Mouse (Mus musculus): ENCODE results near the gene Ntf5.
"Not testable (repeated sequence)": the region's sequence is repeated elsewhere in the genome, so short reads cannot be mapped to it uniquely, and the experiment has no call there.

The Ntf5 gene

DNA sequence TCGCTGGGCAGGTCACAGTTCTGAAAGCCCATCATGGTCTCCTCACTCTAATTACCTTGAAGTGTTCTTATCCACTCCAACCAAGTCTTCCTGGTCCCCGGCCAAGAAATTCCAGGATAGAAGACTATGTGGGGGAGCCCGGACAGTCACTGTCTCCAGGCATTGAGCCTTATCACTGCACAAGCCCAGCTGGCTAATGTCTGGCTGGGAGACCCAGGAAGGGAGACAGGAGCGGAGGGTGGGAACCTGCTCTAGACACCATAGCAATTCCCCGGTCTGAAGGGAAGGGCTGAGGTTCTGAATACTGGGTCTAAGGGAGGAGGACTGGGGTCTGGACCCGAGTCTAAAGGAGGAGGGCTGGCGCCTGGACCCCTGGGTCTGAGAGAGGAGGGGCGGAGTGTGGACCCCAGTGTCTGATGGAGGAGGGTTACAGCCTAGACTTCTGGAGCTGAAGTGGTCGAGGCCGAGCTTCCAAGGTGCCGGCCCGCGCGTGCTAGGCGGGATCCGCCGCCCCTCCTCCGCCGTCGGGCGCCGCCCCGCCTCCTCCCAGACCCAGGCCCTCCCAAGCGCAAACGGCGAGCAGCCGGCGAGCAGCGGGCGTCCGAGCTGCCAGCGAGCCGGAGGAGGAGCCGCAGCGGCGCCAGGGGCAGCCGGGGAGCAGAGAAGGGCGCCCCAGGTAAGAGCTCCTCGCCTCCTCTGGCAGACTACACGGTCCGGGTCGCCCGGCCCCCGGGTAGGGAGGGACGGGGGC is at the start of gene Ntf5:
Gene Ntf5 (plus strand): TSS at position 583 of the 751 bp plus-strand sequence.
- no peak for DNase-seq (ENCODE audit: low spot score in 2 of 2)

DNA sequence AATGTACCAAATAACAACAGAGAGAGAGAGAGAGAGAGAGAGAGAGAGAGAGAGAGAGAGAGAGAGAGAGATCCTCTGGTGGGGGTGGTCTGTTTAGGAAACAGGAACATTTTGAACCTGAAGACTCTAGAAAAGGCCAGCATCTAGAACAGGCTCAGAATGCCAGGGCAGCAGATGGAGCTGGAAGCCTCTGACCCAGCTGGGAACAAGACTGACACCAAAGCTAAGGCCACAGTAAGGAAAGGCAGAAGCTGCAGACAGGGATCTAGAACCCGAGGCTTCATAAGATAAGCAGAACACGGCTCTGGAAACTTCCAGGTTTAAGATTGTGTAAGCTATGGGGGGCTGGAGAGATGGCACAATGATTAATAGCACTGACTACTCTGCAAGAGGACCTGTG is 49.5 kb upstream of the Ntf5 start:
- no peak for DNase-seq (ENCODE audit: low spot score in 2 of 2)

DNA sequence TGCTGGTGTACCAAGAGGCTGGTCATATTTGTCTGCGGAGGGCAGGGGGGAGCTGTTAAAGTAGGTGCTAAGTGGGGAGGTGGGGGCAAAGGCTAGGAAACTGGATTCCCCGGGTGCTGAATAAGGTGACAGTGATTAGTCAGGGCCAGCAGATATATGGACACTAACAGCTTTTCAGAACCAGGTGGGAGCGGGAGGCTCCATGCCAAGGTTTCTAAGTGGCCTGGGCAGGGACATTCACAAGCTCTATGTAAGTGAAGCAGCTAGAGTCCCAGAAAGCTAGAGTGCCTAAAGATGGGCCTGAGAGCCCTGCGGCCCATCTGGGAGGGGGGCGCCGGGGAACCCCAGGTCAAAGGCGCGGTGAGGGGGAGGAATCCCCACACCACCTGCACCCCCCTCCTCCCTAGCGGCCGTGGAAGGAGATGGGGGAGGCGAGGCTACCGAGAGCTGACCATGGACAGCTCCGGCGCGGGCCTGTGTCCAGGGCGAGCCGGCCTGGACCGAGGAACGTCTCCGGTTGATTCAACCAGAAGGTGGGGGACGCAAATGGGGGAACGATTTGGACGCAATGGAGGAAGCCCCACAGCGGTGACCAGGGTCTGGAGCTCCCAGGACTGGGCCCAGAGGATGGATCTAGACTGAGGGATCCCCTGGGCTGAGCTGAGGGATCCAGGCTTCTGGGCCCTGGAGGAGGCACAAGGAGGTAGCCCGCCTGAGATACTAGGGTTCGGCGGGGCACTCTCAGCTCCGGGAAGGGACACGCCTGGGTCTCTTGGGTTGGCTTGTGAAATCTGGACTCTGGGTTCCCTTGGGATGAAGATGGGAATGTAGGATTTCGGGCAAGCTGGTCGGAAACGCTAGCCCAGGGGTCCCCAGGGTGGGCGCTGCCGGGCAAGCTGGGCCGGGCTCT is 47.5 kb upstream of the Ntf5 start:
- DNase-seq (ENCODE audit: low spot score in 2 of 2): peak in 1 of 2 experiments; percentile 47

DNA sequence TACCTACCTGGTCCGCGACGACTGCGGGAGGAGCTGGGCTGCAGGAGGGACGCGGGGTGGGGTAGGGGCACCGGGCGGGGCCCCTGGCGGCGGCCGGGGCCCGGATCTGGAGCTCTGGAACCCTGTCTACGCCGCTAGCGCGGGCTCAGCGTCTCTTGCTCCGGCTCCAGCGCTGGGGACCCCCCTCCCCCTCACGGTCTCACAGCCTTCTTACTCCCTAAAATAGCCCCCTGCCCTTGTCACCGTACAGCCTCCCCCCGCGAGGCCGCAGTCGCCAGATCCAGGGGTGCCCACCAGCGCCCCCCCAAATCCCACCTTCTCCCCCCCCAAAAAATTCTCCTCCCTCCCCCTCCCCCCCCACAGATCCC is 46.9 kb upstream of the Ntf5 start, which contains the start of gene Ppfia3:
Gene Ppfia3 (minus strand): TSS at position 368 of the 368 bp plus-strand sequence.
- peak in 1 of 2 experiments; percentile 44 for DNase-seq (ENCODE audit: low spot score in 2 of 2)

DNA sequence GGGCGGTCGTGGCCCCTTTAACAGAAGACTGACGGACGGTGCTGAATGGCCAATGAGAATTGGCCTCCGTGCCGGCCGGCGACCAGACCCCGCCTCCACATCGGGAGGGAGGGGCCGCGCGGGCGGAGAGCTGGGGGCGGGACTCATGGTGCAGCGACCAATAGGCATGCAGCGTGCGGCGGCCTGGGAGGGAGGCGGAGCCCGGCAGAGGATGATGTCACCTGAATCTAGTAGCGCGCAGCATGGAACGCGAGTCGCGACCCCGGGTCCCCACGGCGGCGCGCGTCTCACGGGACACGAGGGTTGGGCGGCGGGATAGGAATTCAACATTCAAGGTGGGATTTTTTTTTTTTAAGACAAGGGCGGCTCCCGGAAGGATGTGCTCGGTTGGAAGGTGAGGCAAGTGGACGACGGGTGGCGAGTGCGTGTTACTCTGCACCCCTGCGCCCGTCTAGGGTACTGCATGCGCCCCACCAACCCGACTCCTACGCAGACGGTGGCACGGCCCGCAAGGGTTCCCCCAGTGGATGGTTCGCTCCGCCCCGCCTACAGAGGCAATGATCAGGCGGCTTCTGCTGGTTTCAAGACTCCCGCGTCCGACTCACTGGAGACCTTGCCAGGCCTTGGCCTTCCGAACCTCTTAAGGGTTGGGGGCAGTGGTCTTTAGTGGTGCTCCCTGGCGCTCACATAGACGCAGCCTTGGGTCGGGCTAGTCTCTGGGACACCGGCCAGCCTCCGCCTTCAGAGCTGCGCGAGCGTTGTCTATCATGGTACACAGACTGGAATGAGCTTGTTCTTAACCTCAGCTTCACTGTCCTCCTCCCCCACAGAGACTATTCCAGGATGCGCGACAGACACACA is 46.2 kb upstream of the Ntf5 start:
- peak; percentile 97 to 98 for DNase-seq (ENCODE audit: low spot score in 2 of 2)

DNA sequence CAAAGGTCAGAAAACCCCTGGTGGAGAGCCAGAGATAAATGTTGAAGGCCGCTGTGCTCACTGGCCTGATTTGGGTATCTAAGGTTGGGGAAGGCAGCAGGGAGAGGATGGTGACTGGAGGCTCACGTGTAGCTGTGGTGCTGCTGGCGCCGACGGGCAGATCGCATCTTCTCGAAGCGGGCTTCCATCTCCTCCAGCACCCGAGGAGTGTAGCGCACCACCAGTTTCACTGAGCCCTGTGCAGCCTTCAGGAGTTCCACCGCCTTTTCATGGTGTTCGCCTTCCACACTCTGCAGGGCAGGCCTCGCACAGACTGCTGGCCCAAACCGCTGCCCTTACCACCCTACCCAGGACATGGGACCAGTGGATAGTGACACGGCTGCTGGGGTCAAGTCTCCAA is 45.3 kb upstream of the Ntf5 start:
- no peak for DNase-seq (ENCODE audit: low spot score in 2 of 2)

DNA sequence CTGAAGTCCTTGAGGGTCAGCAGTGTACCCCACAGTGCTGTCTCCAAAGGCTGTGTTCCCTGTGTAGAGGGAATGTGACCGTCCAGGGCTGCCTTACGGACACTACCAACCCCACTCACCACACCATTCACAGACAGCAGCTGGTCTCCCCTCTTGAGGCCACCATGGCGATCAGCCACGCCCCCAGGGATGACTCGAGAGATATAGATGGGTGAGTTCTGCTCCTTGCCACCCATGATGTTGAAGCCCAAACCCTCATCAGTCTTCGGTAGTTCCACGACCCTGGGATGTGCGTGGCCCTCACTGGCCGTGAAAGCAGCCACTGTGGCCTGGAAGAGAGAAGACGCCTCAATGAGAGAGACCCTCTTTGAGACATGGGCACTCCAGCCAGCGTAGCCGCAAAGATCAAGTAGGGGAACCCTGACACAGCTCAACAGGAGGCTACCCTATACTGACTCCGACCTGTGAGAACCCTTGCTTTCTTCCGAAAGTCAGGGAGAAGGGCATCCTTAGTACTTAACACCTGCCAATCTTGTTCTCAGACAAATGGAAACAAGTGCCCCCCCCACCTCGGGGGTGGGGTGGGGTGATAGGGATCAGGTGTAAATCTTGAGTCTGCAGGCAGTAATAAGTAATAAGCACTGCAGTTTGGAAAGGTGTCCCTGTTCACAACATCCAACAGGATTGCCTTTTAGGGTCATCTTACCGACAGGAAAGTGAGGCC is 44.3 kb upstream of the Ntf5 start:
- DNase-seq (ENCODE audit: low spot score in 2 of 2): peak in 1 of 2 experiments; percentile 24

DNA sequence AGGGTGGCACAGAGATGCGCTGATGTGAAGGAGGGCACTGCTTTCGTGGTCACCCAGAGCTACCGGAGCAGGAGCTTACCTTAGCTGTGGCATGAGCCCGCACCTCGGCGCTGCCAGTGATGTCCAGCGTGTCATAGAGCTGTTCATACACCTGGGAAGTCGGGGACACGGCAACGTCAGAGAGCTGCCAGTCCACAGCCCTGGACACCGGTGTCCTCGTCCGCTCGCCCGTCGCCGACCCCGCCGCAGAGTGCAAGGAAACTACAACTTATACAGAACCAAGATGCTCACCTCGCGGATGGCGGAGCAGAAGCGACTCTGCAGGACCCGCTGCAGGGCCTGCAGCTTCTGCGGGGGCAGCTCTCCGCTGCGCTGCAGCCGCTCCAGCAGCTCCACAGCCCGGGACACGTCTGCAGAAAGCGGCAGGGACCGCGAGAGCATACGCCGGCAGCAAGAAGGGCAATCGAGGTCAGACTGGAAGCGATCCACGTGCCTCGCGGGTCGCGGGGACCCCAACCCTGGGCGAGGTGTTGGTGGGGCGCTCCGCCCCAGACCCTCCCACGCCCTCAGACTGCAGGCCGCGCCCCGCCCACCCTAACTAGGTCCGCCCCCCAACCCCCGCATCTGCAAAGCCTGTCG is 43.5 kb upstream of the Ntf5 start:
- peak in 1 of 2 experiments; percentile 42 for DNase-seq (ENCODE audit: low spot score in 2 of 2)

DNA sequence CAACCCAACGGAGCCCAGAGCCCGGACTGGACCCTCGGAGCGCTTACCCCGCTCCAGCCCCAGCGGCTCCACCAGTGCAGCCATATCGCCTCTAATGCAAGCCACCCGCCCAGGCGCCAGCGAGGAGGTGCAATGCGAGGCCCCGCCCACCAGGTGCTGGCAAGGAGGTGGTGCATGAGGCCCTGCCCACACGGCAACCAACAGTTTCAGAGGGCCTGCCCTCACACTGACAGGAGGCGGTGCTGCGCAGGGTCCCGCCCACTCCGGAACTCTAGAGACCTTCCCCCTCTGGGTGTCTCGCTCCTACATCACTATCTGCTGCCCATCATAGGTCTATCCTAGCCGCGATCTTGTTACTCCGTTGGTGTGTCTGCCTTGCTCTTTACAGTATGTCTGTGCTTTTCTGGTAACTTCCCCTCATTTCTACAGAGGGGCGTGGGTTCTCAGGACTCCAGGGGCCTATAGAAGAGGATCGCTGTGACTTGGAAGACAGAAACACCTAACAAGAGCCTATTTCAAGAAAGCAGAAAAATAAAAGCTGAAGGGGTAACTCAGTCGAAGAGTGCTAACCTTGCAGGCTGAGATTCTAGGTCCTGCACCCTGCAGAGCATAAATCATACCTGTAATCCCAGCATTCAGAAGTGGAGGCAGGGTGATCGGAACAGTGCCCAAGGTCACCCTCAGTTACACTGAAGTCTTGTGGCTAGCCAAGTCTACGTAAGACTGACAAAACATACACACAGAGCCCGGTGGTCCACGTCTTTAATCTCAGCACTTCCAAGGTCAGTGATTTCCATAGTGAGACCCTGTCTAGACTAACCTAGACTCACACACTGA is 42.8 kb upstream of the Ntf5 start, which contains the start of gene Lin7b:
Gene Lin7b (minus strand): TSS at position 109 of the 837 bp plus-strand sequence.
- DNase-seq (ENCODE audit: low spot score in 2 of 2): peak; percentile 89 to 94

DNA sequence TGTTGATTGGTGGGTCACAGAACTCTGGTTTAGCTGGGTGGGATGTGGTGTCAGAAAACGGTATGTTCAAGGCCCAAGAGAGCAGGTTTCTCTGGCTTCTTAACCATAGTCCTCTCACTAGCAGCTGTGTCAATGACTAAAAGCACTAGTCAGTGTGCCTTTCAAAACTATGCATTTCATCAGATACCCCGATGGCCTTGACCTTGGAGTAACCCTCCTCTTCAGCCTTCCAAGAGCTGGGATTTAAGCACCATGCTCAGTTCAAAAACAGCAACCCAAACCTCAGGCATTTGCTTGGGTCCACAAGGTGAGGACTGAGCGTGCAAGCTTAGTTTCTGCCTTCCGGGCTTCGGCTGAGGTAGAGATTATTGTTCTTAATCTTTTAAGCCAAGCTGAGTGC is 41.1 kb upstream of the Ntf5 start:
- no peak for DNase-seq (ENCODE audit: low spot score in 2 of 2)

DNA sequence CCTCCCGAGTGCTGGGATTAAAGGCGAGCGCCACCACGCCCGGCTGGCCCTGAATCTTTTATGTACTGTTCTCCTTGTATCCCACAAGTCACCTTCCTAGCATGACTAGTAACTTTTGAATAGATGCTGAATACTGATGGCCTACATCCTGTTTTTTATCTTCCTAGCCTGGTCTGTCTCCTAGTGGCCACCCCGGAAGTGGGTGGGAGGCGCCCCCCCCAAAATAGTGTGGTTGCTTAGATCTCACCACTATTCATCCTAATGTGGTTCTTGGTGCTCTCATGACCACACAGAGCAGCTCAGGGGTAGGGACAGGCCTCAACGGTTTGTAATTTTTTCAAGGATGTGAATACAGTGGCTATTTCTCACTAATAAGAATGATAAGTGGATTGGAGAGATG is 38.9 kb upstream of the Ntf5 start:
- no peak for DNase-seq (ENCODE audit: low spot score in 2 of 2)

DNA sequence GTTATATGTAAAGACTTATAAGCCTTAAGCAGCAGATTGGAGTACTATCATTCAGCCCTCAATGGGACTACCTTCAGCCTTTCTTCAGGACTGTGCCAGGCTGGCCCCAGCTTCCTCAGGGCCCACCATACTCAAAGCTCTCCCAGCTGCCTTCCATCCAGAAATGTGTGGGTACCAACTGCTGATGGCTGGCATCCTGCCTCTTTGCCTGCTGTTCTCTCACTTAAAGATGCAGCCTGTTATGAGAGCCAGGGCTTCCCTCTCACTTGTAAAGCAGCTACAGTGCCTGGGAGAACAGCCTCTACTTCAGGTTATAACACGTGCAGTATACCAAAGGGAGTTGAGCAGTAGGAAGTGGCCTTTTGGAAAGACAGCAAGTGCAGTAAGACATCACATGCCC is 37.4 kb upstream of the Ntf5 start:
- DNase-seq (ENCODE audit: low spot score in 2 of 2): no peak

DNA sequence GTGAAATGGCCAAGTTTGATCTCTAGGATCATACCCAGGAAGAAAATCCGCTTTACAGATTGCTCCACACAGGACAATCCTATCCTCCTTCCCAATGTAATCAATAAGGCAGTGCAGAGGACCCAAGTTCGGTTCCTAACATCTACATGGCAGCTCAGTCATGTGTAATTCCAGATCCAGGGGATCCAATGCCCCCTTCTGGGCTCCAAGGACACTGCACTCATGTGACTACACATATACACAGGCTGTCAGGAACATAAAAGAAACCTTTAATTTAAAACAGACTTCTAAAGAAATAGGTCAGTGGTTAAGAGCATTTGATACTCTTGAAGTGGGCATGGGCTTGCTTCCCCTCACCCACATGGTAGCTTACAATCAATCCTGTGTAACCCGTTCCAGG is 27.4 kb upstream of the Ntf5 start:
- no peak for DNase-seq (ENCODE audit: low spot score in 2 of 2)

DNA sequence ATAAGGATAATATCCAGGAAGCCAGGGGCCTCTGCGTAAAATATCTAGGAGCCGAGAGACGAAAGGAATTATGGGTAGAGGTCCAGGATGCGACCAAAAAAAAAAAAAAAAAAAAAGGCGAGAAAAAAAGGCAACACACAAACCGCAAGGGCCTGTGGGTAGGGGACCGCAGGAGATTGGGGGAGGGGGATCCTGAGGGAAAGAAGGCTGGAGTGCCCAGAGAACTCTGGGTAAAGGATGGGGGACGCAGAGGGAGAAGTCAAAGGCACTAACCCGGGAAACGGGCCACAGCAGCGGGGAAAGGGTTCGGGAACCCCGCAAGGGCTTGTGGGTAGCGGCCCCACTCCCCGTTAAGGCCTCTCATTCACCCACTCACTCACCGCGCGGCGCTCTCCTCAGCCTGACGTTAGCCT is 18.4 kb upstream of the Ntf5 start:
- peak in 1 of 2 experiments; percentile 26 for DNase-seq (ENCODE audit: low spot score in 2 of 2)

DNA sequence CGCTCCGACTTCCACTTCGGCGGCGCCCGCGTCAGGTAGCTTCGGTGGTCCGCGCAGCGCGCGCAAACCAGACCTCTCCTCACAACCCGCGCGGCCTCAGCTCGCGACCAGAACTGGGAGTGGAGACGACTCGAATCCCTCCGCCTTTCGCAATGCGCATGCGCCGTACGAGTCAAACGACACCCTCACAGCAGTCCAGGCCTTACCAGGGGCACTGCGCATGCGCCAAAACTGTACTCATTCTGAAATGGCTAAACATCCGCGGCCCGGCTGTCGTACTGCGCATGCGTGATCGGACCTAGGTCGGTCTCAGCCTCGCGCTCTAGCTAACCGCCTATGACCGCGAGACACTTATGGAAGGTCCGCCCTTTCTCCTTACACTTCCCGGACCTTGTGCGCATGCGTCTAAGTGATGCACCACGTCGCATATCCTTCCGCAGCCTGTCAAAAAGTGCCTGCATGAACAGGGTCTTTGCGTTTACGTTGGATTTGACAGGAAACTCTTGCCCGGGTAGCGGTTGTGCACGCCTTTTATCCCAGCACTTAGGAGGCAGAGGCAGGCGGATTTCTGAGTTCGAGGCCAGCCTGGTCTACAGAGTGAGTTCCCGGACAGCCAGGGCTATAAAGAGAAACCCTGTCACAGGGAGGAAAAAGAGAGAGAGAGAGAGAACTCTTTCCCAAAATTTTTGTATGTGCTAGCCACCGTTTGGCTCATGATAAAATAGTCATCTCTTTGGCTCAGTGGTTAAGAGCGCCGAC is 17.7 kb upstream of the Ntf5 start, which contains the start of gene Snrnp70:
Gene Snrnp70 (minus strand): TSS at position 165 of the 759 bp plus-strand sequence.
- DNase-seq (ENCODE audit: low spot score in 2 of 2): peak; percentile 99 to 100

DNA sequence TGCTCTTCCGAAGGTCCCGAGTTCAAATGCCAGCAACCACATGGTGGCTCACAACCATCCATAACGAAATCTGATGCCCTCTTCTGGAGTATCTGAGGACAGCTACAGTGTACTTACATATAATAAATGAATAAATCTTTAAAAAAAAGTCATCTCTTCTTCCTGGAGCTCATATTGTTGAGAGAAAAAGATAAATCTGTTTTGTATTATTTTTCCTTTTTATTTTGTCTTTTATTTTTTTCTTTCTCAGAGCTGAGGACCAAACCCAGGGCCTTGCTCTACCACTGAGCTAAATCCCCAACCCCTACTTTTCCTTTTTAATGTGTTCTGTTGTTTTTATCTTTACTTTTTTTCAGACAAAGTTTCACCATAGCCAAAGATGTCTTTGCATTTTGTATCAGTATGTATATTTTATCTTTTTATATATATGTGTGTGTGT is 17.1 kb upstream of the Ntf5 start:
- DNase-seq (ENCODE audit: low spot score in 2 of 2): not testable (repeated sequence)

DNA sequence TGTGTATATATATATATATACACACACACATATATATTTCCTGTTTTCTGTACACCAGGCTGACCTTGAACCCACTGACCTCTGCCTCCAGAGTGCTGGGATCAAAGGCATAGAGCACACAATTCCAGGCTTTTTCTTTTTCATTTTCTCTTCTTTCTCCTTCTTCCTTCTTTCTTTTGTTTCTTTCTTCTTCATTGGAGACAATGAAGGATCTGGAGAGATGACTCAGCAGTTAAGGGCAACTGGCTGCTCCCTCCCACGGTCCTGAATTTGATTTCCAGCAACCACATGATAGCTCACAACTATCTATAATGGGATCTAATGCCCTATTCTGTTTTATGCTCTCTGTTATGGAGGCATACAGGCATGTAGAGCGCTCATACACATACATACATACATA is 16.7 kb upstream of the Ntf5 start:
- DNase-seq (ENCODE audit: low spot score in 2 of 2): no peak

DNA sequence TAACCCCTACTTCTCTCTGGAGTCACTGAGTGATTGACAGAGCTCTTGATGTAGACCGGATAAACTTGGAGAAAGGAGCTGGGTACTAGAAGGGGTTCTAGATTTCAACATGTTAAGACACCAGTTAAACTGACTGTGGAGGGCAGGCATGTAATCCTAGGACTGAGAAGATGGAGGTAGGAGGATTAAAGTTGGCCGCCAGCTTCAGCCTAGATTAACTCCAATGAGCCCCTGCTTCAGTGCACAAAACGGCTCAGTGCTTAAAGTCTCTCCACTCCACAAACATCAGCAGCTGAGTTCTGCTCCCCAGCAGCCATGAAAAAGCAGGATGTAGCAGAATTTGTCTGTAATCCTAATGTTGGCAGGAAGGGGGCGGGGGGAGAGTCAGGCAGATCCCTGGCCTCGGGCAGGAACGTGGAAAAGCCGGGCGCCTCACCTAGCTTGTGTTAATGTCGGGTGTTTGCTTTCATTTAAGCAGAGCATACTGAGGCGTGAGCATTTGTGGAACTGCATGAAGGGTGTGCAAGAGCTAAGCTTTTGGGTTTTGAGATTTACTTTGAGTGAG is 11.9 kb upstream of the Ntf5 start:
- no peak for DNase-seq (ENCODE audit: low spot score in 2 of 2)
